Mouse (Mus musculus): Measurements from ENCODE around the gene Smad9. TPM values are rescaled to one million over a fixed set of nuclear protein-coding genes. Genes with fewer than 3 reads are reported as not detected.

Smad9 gene
- total RNA-seq, 4 experiments from 2014 or later, result 8.4 to 8.6 (median 8.5) TPM

- DNase-seq (ENCODE audit: low spot score in 2 of 2), result peak in 1 of 2 experiments; percentile 35
Observed at GRCm38 (mm10) chr3:54807061-54807661, 51.8 kb downstream of the Smad9 start.

DNA sequence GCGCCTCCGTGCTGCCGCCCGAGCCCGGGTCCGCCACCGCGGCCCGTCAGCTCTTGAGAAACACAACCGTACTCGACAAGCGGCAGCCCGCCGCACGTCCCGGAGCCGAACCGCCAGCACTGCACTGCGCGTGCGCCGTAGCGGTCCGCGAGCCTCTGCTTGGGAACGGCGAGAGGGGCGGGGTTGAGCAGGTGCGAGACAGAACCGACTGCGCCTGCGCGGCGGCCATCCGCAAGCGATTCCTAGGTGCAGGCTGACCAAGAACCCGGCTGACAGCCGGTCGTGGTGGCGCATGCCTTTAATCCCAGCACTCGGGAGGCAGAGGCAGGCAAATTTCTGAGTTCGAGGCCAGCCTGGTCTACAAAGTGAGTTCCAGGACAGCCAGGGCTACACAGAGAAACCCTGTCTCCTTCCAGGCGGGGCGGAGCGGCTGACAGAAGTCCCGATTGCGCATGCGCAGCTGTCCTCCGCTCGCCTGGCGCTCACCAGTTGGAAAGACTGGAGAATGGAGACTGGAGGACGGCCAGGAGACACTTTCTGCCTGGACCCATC lies 52.4 kb downstream of the Smad9 start, which contains the start of gene Rfxap:
Gene Rfxap, minus strand, starts transcription at position 126 of the 552 bp plus-strand sequence.
- peak; percentile 90 to 95 for DNase-seq (ENCODE audit: low spot score in 2 of 2)

DNA sequence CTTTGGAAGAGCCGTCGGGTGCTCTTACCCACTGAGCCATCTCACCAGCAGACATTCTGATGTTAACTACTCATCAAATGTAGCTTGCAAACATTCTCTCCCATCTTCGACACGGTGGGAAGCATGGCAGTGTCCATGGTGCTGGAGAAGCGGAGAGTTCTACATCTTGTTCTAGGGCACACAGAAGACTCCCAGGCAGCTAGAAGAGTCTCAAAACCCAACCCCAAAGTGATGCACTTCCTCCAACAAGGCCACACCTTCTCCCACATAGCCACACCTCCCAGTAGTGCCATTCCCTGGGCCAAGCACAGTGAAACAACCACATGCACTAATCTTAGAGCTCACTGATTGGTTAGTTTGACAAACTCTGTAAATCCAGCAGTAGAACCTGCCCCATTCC lies 53.7 kb downstream of the Smad9 start:
- DNase-seq (ENCODE audit: low spot score in 2 of 2), result no peak

DNA sequence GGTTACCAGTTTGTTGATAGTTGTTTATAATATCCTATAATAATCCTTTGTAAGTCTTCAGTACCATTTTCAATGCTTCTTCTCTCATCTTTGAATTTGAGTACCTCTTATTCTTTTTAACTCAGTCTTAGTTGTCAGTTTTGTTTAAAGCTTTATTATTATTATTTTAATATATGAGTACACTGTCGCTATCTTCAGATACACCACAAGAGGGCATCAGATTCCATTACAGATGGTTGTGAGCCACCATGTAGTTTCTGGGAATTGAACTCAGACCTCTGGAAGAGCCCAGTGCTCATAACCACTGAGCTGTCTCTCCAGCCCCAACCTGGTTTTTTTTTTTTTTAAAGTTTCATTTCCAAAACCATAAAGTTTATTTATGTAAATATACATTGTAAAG lies 56.2 kb downstream of the Smad9 start:
- DNase-seq (ENCODE audit: low spot score in 2 of 2), result no peak

GRCm38 (mm10) chr3:54813418-54813988 lies 58.1 kb downstream of the Smad9 start:
- no peak for DNase-seq (ENCODE audit: low spot score in 2 of 2)

- no peak for DNase-seq (ENCODE audit: low spot score in 2 of 2)
Observed at GRCm38 (mm10) chr3:54814622-54815021, 59.2 kb downstream of the Smad9 start.

- DNase-seq (ENCODE audit: low spot score in 2 of 2), result peak in 1 of 2 experiments; percentile 42
Observed at GRCm38 (mm10) chr3:54815292-54815691, 59.9 kb downstream of the Smad9 start.

- DNase-seq (ENCODE audit: low spot score in 2 of 2), result no peak
Observed at GRCm38 (mm10) chr3:54822526-54822925, 67.1 kb downstream of the Smad9 start.

- DNase-seq (ENCODE audit: low spot score in 2 of 2), result no peak
Observed at GRCm38 (mm10) chr3:54832491-54832890, 77.1 kb downstream of the Smad9 start.

DNA sequence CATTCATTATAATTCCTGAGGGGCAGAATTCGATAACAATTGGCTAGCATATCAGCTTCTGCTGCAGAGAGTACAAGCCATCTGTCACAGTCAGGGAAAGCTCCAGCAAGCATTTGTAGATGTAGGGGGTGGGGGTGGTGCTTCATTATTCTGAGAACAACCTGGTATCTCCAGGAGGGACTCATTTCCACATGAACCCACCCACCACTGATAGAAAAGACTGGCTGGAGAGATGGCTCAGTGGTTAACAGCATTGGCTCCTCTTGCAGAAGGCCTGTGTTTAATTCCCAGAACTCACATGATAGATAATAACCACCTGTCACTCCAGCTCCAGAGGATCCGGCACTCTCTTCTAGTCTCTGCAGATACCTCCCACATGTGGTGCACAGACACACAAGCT lies 80.0 kb downstream of the Smad9 start:
- peak; percentile 71 to 73 for DNase-seq (ENCODE audit: low spot score in 2 of 2)

Other genes with a start within 250 kb of the Smad9 start
- gene Supt20, start 62.8 kb upstream of the Smad9 start, total RNA-seq (2022), result 10 to 100 TPM; 51.0 to 63.6 (median 56.1) TPM
- gene Gm21958, start 41.2 kb upstream of the Smad9 start, total RNA-seq (2022), result not detected
- 10 to 100 TPM; 30.2 to 39.8 (median 36.8) TPM for gene Exosc8, start 20.2 kb upstream of the Smad9 start, total RNA-seq (2022)
- 10 to 100 TPM; 19.4 to 24.4 (median 21.6) TPM for gene Alg5, start 20.0 kb upstream of the Smad9 start, total RNA-seq (2022)
- 10 to 100 TPM; 45.6 to 55.9 (median 51.4) TPM for gene Rfxap, start 52.2 kb downstream of the Smad9 start, total RNA-seq (2022)
- gene Sertm1, start 160.3 kb downstream of the Smad9 start, total RNA-seq (2022), result 10 to 100 TPM; 58.4 to 75.1 (median 68.5) TPM

All from layer of hippocampus, adult 8-10 months (tissue).